In the genomic region with DNA sequence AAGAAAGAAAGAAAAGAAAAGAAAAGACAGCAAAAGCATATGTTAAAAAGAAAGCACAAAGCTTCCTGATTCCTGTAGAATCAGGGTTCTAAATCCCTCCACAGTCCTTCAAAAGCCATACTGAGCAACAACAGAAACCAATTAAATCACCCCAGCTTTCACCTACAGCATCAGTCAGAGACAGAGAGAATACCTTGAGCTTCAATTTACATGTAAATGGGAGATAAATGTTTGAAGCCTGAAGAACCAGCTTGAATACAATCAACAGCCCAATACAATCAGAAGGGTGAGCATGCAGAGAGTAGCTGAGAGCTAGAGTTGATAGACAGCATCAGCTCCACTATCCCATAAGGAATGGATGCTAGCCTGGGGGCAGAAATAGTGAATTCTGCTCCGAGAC, we compare ENCODE assay signal across 14 mouse cellular contexts. TPM values are rescaled to one million over a fixed set of nuclear protein-coding genes. Genes with fewer than 3 reads are reported as not detected.
DNase-seq lines count a peak whose midpoint lies in the region; TF ChIP-seq lines count a peak whose summit lies in the region.
"Had no signal": no experiment of that assay in that cellular context is flagged by ENCODE, and none has a peak within 500 bp of the region (broad histone marks: within the 10 kb centered on the region; RNA-seq: fewer than 3 reads in every experiment).

No protein-coding gene starts in this region.

- peak; percentile 38 for DNase-seq in ES-CJ7 (ENCODE audit: low read depth, low spot score)
- DNase-seq in R1 (ENCODE audit: low read depth, low spot score) = peak; percentile 55
- DNase-seq in brain, embryonic 14.5 days (ENCODE audit: low read depth) = peak; percentile 24
- no peak for DNase-seq in lung, postnatal 4 days
- no peak for DNase-seq in adrenal gland, adult 8-10 months
- DNase-seq: adrenal gland, postnatal 10 days; adrenal gland, postnatal 25 days; cerebellum, adult 11-12 months; cerebellum, adult 2 months; cerebellum, adult 9-10 months; cerebellum, postnatal 10 days; cerebellum, postnatal 25 days; forebrain, postnatal 0 days had no signal

- no peak for TF ChIP-seq POLR2A in brain, embryonic 14.5 days (IDR thresholded peaks at IDR 0.05; ENCODE audit: borderline replicate concordance, extremely low read depth, insufficient read depth, insufficient read length, poor library complexity, severe bottlenecking)

- TF ChIP-seq CTCF in brain, embryonic 14.5 days (IDR thresholded peaks at IDR 0.05; ENCODE audit: borderline replicate concordance, extremely low read depth, insufficient read depth, insufficient read length) = no peak

RNA-seq across cellular contexts. Expression of a gene that starts 27.4 kb away (rescaled TPM):
- 125 and 140 TPM in 2 replicates for polyA plus RNA-seq in brain, embryonic 14.5 days (2012; rRNA removed)
- 10 to 100 TPM; 85.6 to 97.1 (median 88.7) TPM for total RNA-seq in adrenal gland, adult 8-10 months (2022)

RNA-seq across cellular contexts. Expression of a gene that starts 46.8 kb away (rescaled TPM):
- polyA plus RNA-seq in brain, embryonic 14.5 days (2012; rRNA removed) = 15.4 and 16.6 TPM in 2 replicates
- 1 to 10 TPM; 4.6 to 9.8 (median 8.4) TPM for total RNA-seq in adrenal gland, adult 8-10 months (2022)

RNA-seq across cellular contexts. Expression of a gene that starts 56.5 kb away (rescaled TPM):
- 37.9 and 42.7 TPM in 2 replicates for polyA plus RNA-seq in brain, embryonic 14.5 days (2012; rRNA removed)
- total RNA-seq in adrenal gland, adult 8-10 months (2022) = 10 to 100 TPM in 3 of 4 experiments, 1 to 10 TPM in 1; 9.5 to 23.8 (median 17.6) TPM
- total RNA-seq: G1E had no signal

Comparison
In these comparisons a context has a peak if more than half of its experiments do, and no peak if none do; other contexts are left out.
1. DNase-seq: peak in ES-CJ7 (single experiment), R1 (single experiment) and brain, embryonic 14.5 days (single experiment); none in lung, postnatal 4 days (0 of 2) and adrenal gland, adult 8-10 months (single experiment).